Comparison of ENCODE assay signal across 21 mouse cellular contexts in the genomic region with DNA sequence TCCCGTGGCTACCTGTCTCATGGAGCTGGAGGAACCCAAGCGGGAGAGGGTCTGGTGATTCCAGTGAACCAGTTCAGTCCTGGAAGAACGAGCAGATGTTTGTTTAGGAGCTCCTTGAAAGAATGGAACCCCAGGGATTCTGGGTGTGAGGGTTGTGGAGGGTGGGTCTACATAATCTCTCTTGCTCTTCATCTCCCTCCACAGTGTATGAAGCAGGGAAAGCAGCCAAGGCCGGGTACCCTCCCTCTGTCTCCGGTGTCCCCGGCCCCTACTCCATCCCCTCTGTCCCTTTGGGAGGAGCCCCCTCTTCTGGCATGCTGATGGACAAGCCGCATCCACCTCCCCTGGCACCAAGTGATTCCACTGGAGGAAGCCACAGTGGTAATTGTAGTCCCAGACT. TPM values are rescaled to one million over a fixed set of nuclear protein-coding genes. Genes with fewer than 3 reads are reported as not detected.
"Had no signal": no experiment of that assay in that cellular context is flagged by ENCODE, and none has a peak within 500 bp of the region (broad histone marks: within the 10 kb centered on the region; RNA-seq: fewer than 3 reads in every experiment).

No protein-coding gene starts in this region.

- H3K9ac ChIP-seq: limb, embryonic 13.5 days; liver, embryonic 12.5 days; liver, embryonic 15.5 days; lung, embryonic 15.5 days had no signal

- H3K36me3 ChIP-seq: limb, embryonic 10.5 days; limb, embryonic 13.5 days; liver, embryonic 12.5 days; liver, embryonic 15.5 days; lung, embryonic 15.5 days had no signal

- H3K4me3 ChIP-seq: limb, embryonic 10.5 days; limb, embryonic 13.5 days; liver, embryonic 12.5 days; liver, embryonic 15.5 days; lung, embryonic 15.5 days had no signal

- H3K4me1 ChIP-seq: limb, embryonic 13.5 days; liver, embryonic 12.5 days; liver, embryonic 15.5 days had no signal

- H3K9me3 ChIP-seq: limb, embryonic 10.5 days; limb, embryonic 13.5 days; liver, embryonic 12.5 days; liver, embryonic 15.5 days; lung, embryonic 15.5 days had no signal

- H3K4me2 ChIP-seq: limb, embryonic 13.5 days; liver, embryonic 12.5 days; liver, embryonic 15.5 days; lung, embryonic 15.5 days had no signal

- DNase-seq: kidney, postnatal 4 days; liver; lung, adult 18-20 months; lung, postnatal 14 days; lung, postnatal 4 days; thymus, postnatal 25 days had no signal

- H3K27ac ChIP-seq: limb, embryonic 10.5 days; limb, embryonic 13.5 days; liver, embryonic 12.5 days; liver, embryonic 15.5 days; lung, embryonic 15.5 days had no signal

- ATAC-seq: liver, embryonic 12.5 days had no signal

- H3K27me3 ChIP-seq: limb, embryonic 13.5 days; liver, embryonic 15.5 days; lung, embryonic 15.5 days had no signal

RNA-seq across cellular contexts. Expression of a gene that starts 41.6 kb away (rescaled TPM):
- total RNA-seq: megakaryocyte progenitor cell, adult 5-6 weeks; megakaryocyte-erythroid progenitor cell, adult 5-6 weeks had no signal

RNA-seq across cellular contexts. Expression of a gene that starts 57.0 kb away (rescaled TPM):
- total RNA-seq: layer of hippocampus, adult 18-20 months; layer of hippocampus, postnatal 14 days; megakaryocyte progenitor cell, adult 5-6 weeks; megakaryocyte-erythroid progenitor cell, adult 5-6 weeks had no signal
- polyA plus RNA-seq: intestine, embryonic 14.5 days; liver, embryonic 12.5 days; lung, embryonic 15.5 days; neural tube, embryonic 11.5 days; neural tube, embryonic 14.5 days; small intestine, adult 2 months; spleen, adult 2 months; thymus, postnatal 0 days had no signal
